Mouse (Mus musculus) hindlimb bud, embryonic 11.5 days (tissue): ENCODE data around the gene Hebp1.

Source experiments
- DNase-seq: peaks from one replicate; pipeline ENCODE4 v3.0.0-alpha.2; 2012; ENCODE audit warnings: low read depth, low spot score; ENCODE audit errors: extremely low spot score

Hebp1 gene

DNA sequence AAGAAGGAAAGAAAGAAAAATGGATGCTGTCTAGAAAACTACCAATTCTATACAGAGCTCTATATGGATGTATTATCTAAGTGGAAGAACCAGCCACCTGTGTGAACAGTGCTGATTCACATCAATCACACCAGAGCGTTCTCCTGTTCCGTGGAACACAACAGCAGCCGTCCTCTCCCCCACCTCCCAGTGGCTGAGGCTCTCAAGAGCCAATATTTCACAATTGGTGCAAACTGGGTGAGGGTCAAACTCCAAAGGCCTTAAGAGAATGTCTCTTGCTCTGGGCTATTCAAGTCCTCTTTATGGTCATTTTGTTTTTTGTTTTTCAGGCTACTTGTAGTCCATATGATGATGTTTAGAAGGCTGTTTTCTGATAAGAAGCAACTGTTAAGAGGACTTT, 32.6 kb downstream of the Hebp1 start:
- no peak for DNase-seq

GRCm38 (mm10) chr6:135162861-135163260, 35.0 kb downstream of the Hebp1 start:
- no peak for DNase-seq

- no peak for DNase-seq
Measured at GRCm38 (mm10) chr6:135162311-135162710, 35.5 kb downstream of the Hebp1 start.

DNA sequence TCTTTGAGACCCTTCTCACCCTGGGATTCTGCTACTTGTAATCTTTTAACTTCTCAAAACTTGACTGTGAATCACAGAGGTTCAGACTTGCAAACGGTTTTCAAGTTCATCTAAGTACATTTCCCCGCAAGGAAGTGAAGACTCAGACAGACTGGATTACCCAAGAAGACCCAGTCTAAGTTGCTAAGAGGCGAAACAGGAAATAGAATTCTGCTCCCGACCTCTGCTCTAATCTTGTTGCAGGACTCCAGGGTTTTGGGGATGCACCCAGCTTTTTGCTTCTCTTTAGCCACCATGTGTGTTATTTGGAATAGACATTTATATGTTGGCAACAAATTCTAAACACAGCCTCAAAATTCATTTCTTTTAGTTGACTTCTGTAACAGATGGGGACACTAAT, 36.5 kb downstream of the Hebp1 start:
- DNase-seq: no peak

DNA sequence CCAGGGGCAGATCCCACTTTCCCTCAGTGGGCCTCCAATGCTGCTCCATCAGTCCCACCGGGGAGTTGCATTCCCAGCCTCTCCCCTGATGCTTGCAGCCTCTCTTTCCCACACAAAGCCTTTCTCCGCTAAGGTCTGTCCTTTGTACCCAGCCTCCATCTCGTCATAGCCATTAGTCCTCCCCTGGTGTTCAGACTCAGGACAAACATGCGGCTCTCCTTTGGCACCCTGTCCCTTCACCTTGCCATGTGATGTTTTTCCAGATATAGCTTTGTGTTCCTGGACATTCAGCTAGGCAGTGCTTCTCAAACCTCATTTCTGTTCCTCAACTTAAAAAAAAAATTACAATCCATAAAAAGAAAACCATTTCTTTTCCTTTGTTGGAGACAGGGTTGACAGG, 39.3 kb downstream of the Hebp1 start:
- no peak for DNase-seq

DNA sequence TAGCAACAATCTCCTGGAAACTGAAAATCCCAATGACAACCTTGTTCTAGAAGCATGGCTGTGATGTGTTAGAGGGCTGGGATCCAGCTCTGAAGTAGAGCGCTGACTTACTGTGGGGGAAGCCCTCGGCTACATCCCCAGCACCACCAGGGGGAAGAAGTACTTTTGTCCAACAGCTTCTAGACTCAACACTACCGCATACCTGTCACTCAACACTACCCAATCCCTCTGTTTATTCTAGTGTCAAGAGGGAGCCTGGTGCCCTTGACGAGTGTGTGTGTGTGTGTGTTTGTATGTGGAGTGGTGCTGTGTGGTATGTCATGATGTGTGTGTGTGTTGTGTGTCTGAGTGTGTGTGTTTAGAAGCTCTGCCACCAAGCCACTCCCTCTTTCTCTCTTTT, 40.3 kb downstream of the Hebp1 start:
- no peak for DNase-seq

DNA sequence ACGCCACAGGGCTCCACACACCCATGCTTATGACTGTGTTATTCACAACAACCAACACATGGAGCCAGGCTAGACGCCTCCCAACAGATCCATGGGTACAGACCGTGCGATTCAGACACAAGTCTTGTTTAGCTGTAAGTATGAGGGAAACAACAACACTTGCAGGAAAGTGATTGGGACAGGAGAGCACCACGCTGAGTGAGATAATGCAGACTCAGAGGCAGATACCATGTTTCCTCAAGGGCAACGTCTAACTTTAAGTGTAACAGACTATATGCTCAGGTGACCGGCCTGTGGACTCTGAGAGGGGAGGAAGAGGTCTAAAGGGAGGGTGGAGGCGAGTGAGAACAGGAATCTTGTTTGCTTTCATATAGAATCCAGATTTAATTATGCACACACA, 41.2 kb downstream of the Hebp1 start:
- DNase-seq: no peak

GRCm38 (mm10) chr6:135153719-135154118, 44.1 kb downstream of the Hebp1 start:
- DNase-seq: no peak

- DNase-seq: no peak
Measured at GRCm38 (mm10) chr6:135150311-135150710, 47.5 kb downstream of the Hebp1 start.

DNA sequence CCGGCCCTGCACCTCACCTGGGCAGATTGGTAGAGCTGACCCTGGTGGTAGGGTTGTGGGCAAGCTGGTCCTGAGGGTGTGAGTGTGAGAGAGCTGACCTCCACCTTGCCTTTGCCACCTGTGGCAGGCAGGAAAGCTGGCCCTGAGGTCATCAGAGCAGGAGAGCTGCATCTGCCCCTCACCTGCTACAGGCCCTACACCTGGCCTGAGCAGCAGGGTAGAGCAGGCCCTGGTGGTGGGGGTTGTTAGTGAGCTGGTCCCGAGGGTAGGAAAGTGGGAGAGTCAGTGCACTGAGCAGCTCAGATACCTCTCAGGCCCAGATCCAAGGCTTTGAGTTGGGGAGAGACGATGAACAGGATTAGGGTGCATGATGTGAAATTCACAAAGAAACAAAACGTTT, 48.1 kb downstream of the Hebp1 start:
- DNase-seq: no peak

DNA sequence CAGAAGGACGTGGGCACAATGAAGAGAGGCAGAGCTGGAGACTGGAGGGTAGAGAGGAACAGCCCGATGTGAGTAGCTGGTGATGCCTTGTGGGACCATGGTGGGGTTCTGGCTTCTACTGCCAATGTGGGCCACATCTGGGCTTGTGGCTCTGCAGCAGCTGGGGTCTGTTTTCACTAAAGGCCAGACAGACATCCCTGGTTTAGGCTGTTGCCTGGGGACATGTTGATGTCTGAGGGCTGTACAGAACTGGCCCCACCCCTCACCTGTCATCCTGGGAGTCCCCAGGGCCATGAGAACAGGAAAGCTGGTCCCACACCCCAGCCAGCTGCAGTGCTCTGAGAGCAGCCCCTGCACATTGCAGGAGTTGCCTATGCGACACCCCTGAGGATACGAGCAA, 48.6 kb downstream of the Hebp1 start:
- no peak for DNase-seq

- DNase-seq: no peak
Measured at GRCm38 (mm10) chr6:135148506-135148905, 49.3 kb downstream of the Hebp1 start.

DNA sequence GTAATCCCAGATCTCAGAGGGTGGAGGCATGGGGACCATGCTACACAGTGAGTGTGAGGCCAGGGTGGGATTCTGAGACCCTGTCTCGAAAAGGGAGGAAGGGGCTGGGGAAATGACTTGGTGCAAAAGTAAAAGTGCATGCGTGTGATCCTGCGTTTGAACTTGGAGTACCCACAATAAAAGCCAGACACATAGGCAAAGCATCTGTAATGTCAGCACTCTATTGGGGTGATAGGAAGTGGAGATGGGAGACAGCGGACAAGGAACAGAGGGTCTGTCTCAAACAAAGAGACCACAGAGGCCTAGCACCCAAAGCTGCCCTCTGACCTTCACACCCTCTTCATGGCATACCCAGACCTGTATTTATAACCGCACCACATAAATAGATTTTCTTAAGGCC, 51.8 kb downstream of the Hebp1 start:
- no peak for DNase-seq

- no peak for DNase-seq
Measured at GRCm38 (mm10) chr6:135144516-135144915, 53.3 kb downstream of the Hebp1 start.

DNA sequence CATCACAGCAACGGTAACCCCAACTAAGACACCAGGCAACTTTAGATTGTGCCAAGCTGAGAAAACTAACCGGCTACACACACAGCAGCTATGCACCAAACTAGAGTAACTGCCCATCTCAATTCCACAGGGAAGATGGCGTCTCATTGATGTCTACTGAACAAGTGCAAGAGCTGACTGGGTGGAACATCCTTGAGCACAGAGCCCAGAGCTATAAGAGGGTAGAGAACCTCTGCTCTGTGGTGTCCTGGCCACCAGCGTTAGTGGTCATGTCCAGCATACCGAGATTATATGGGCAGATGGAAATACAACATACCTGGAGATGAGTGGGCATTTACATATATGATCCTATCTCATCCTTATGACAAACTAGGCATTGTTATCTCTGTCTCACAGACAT, 54.7 kb downstream of the Hebp1 start:
- no peak for DNase-seq

DNA sequence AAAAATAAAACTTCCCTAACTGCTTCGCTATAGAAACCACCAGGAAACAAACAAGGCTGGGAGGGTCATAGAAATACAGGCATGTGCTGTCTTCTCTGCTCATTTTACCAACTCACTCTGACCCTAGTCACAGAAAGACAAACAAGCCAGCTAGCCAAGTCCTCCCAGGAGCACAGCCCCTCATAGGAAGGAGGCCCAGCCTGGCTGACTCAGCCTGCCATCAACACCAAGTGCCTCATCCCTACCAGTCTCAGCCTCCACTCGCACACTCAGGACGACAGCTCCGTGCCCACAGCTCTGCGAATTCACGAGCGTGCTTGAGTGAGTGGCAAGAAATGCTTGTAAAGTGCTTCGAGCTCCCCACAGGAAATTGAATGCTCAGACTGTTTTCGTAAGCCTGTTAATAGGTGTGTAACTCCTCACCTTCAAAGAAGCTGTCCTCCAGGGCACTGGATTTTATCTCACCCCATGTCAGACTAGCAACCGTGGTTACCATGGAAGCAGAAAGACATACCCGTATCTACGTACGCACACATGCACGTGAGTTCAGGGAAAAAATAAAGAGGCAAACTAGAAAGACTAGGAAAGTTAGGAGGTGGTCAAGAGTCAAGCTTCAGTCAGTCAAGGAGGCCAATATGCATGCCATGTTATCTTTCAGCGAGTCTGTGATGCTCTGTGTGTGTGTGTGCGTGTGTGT, 56.2 kb downstream of the Hebp1 start:
- no peak for DNase-seq

- DNase-seq: no peak
Measured at GRCm38 (mm10) chr6:135138746-135139145, 59.1 kb downstream of the Hebp1 start.

- no peak for DNase-seq
Measured at GRCm38 (mm10) chr6:135138207-135138606, 59.6 kb downstream of the Hebp1 start.

DNA sequence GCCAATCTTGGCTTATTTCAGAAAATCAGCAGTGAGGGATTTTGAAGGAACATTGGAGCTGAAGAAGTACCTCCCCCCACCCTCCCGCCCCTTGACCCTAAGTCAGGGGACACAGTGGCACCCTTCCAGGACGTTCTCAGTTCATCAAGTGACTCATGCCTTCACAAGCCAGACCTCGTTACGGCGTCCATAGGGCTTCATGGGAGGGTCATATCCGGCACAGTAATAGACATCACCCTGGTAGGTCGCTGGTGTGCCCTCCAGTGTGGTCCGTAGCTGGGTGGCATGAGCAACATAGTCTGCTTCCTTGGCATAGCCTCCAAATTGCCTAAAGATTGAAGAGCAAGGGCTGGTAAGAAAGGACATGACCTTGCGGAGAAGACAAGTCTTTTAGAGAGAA, 60.1 kb downstream of the Hebp1 start:
- no peak for DNase-seq

DNA sequence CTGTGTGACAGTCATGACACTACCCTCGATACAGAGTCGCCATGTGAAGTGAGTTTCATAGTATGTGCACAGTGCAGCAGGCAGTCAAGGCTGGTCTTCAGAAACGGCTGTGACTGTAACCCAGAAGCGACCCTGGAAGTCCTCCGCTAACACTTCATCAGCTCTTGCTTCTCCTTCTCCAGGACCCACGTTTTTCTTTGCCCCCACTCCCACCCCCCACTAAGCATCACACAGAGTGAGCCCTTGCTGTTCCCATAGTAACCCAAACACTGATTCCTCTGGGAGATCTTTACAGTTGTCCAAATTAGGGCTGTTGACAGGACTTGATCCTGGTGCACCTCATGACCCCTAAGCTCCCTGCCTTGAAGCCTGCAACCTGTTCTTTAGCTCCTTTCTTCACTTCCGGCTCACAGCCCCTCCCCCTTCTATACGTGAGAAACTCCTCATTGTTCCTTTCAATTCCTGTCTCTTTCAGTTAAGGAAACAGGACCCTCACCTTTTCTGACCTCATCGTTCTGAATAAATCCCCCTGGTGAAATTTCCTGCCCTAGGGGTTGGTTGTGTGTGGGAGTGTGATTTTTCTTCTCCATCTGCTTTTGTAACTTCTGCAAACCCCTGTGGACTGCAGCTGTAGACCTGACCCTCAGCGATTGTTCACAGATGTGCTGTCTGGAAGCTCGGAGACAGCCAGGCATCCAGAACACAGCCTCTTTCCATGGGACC, 61.2 kb downstream of the Hebp1 start:
- DNase-seq: peak; percentile 67

- DNase-seq: no peak
Measured at GRCm38 (mm10) chr6:135135735-135136134, 62.1 kb downstream of the Hebp1 start.

DNA sequence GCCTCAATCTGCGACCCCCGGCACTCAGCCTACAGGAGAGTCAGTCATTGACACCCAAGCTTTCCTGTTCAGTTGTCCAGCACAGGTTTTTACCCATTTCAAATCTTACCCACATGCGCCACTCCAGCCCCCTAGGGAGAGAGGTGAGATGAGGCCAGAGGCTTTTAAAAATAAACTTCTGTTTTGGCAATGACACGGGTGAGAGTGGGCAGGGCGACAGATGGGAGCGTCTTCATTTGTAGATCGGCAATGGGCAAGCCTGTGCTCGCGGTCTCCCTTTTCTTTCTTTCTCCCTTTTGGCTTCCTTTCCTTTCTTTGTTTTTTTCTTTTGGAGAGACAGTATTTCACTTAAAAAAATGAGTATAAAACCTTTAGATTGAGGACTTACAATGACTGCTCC, 64.3 kb downstream of the Hebp1 start:
- no peak for DNase-seq

- no peak for DNase-seq
Measured at GRCm38 (mm10) chr6:135133086-135133485, 64.7 kb downstream of the Hebp1 start.
